Mouse (Mus musculus) MEL-GATA-1-ER (cell line): ENCODE data around the gene A930018P22Rik.

Source experiments
- DNase-seq: peaks from one replicate; pipeline ENCODE4 v3.0.0-alpha.2; 2012; ENCODE audit warnings: low read depth; ENCODE audit errors: extremely low read depth

Gene A930018P22Rik

GRCm38 (mm10) chr2:104153876-104154275, 31.3 kb downstream of the A930018P22Rik start:
- no peak for DNase-seq

- DNase-seq, result no peak
Observed at GRCm38 (mm10) chr2:104157831-104158230, 35.3 kb downstream of the A930018P22Rik start.

DNA sequence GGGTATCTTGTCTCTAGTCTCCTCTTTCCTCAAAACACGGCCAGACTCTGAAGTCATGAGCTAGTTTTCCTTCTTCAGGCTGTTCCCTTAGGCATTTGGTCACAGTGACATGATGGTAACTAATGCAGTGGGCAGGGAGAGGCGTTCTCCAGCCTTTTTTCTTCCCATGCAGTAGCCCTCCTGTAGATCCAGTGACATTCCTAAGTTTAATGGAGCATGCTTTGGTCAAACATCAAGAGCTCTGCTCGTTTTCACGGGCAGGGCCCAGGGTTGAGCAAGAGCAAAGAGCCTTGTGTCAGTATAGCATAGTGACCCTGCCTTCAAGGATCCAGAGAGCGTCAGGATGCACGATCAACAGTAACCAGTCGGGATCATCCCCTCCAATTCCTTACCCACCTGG, 40.8 kb downstream of the A930018P22Rik start:
- no peak for DNase-seq

GRCm38 (mm10) chr2:104163978-104164487, 41.5 kb downstream of the A930018P22Rik start:
- DNase-seq, result no peak

DNA sequence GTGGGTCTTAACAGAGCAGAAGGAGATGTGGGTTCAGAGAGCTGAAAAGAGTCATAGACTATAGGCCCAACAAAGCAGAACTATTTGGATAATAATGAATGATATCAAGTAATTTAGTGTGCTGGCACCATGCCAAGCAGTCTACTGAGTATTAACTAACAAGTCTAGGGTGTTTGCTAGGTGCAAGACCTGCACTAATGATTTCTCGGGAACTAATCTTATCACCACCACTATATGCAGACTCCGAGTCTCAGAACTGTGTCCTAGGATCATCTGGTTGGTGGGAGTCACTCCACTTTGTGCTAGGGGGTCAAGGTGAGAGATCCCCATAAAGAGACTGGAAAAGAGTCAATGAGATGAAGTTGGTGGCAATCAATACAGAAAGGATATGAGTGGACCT, 43.1 kb downstream of the A930018P22Rik start:
- no peak for DNase-seq

DNA sequence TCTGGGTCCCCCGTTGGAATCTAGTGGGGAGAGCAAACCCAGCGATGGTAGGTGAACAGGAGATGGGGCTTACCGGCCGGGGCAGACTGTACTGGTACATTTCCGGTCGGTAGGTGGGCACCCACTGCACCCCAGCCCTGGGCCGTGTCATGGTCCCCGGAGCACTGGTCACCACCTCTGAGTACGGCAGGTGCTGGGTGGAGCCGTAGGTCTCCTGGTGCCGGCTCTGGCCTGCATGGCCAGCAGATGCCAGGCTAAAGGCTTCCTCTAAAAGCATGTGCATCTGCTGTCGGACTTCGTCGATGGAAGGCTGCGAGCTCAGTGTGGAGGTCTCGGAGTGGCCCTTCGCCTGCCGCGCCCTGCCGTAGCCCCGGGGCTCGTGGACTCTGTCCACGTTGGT, 45.2 kb downstream of the A930018P22Rik start:
- no peak for DNase-seq

DNA sequence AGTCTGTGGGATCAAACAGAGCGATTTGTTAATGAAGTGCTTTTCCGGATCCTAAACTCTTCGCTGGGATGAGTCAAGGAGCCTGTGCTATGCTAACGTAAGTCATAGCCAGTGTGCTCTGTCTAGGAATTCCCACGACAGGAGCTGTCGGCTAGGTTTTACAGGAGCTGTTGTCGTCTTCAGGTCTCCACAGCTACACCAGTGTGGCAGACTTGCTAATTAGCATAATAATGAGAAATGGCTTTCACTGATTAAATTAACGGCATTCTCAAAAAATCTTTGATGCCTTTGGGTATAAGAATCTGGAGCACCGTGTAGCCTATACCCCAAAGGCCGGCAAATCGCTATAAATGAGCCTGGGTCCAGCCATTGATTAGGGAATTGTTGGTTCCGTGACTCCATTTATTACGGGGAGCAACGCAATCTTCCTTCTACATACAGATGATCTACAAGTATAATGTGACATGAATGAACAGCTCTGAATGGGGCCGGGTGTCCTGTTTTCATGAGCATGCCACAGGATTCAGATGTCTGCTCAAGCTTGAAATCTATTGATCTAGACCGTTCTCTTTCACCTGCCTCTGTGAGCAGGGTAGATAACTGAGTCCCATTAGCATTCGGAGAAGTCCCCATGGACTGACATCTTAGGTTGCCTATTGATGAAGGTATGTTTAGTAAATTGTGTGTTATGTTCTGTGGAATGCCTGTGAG, 45.8 kb downstream of the A930018P22Rik start:
- DNase-seq, result no peak

GRCm38 (mm10) chr2:104172695-104173348, 50.3 kb downstream of the A930018P22Rik start:
- peak; percentile 76 for DNase-seq

GRCm38 (mm10) chr2:104173431-104173830, 50.9 kb downstream of the A930018P22Rik start:
- DNase-seq, result no peak
